Mouse (Mus musculus) brain, adult 2 months (tissue): Measurements from ENCODE around the gene Nudt3.

Source experiments
- DNase-seq: peaks from one replicate; pipeline ENCODE4 v3.0.0; 2011; ENCODE audit warnings: low read depth, low spot score

Gene Nudt3

DNA sequence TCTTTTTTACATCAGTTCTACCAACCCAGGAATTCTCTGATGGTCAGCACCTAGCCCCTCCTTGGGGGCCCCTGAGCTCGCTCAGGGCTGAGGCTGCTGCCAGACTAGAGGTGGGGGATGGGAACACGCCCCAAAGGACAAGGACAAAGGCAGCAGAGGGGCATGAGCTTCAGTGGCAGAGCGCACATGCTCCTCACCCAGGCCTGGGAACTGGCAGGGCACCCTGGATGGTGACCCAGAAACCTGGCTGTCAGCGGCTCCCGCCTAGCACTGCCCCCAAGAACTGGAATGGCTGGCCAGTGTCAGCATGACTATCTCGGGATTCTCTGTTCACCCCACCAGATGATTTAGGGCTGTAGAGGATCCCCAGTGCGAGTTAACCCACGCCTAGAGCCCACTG, 74.1 kb downstream of the Nudt3 start:
- DNase-seq = no peak

DNA sequence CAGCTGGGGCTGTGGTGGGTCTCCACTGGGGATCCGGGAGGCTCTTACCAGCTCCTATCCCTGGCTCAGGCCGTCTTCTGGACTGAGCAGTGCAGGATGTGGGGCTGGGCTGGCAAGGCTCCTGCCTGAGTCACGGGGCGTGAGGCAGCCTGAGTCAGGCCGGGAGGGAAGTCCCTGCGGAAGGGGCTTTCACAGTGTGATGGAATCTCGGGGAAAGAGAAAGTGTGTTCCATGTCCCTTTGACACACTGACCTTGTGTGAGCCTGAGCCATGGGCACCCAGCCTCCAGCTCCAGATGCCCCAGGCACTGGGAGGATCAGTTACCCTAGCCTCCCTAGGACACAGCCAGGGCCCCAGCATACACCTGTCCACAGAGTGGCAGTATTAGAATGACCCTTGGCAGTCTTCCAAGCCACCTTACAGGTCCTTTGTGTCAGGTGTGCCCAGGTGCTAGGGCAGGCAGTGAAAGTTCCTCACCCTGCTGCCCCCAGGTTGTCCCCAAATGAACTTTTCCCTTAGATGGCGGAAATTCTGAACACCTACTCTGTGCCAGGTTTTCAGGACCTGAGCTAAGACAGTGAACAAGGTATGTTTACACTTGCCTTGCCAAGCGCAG, 75.9 kb downstream of the Nudt3 start:
- no peak for DNase-seq

DNA sequence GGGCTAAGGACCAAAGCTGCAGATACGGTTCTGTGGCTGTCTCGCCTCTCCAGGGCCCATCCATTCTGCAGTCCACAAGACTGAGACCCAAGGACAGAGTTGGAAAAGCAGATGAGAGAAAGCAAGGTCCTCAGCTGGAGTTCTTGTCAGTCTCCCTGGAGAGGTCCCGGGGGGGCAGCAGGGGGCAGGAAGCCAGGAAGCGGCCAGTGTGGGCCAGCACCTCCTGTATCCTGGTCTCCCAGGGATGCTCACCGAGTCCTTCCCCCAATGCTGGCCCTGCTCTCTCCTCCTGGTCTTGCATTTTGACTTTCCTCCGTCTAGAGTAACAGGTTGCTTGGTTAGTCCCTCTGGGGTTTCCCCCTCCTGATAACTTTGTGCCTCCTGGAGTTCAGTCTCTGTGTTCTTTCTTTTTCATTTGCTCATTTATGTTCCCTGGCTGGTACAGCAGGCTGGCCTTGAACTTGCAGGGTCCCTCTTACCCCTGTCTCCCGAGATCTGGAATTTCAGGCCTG, 76.7 kb downstream of the Nudt3 start:
- DNase-seq = no peak

DNA sequence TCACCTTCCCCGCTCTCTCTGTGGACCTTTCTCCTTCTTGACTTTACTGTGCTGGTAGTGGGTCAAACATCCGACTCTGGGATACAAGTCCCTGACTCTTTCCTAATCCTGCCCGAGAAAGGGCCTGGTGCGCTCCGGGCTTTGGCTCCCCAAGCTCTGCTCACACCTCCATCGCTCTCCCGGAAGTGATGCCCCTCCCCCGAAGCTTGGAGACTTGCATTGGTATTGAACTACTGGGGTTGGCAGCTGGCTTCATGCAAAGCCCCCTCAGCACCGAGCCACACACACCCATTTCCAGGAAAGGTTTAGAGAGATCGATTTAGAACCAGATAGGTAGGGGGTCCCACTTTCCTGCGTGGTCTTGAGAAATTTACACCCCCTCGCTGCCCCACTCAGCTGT, 77.3 kb downstream of the Nudt3 start:
- DNase-seq = no peak

DNA sequence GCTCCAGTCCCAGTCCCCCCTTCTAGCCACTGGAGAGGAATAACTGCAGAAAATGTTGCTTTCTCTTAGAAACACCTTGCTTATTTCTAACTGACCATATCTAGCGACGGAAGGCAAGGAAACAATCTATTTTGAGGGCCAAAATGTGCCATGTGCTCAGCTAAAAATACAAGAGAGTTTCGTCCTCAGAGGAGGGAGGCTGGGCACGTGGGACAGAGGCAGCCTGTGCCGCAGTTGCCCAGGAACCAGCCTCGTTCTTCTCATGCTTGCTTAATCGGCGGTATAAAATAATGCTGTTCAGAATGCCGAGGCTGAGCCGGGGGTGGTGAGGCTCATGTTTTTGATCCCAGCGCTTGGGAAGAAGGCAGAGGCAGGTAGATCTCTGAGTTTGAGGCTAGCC, 78.7 kb downstream of the Nudt3 start:
- peak; percentile 67 for DNase-seq

DNA sequence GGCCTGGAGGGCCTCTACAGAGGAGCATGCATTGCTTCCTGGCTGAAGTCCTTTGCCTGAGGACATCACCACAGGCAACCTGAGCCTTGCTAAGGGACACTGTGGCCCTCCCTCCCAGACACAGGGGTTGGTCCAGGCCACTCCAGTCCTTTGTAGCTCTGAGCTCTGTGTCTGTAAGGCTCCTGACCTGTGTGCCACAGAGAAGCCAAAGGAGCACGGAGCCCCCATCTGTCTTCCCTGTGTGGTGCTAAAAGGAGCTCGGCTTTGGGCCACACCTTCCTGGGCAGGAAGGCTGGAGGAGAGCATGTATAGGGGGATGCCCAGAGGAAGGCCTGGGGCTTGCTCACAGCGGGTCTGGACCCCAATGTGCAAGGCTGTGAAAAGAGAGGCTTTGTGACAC, 81.3 kb downstream of the Nudt3 start:
- no peak for DNase-seq

DNA sequence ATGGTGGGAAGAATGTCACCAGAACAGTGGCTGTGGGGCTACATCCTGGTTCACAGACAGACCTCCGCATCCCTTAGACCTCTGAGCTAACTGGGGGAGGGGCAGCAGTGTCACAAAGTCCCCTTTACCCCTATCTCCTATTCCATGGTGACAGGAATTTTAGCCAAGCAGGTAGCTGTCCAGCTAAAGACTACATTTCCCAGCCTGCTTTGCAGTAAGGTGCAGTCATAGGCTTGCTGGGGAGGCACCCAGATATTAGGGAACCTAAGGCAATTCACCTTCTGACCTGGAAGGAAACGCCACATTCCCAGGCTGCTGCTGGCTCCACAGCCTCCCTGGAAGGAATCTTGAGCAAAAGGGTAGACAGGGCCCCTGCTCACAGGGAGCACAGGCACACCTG, 82.0 kb downstream of the Nudt3 start:
- DNase-seq = no peak

DNA sequence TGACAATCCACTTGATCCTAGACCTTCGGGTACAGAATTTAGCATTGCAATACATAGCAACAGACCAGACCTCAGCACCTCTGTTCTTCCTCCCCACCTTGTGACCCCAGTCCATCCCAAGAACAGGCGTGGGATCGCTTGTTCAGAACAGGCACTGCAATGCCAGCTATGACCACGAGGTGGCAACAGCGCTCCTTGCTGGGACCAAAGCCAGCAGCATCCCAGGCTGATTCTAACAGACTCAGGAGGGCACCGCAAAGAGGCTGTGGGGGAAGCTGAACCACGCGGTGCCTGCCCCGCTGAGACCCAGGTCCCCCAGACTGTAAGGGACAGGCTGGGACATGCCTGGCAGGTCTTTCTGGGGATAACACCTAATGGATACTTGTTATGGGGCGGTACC, 88.6 kb downstream of the Nudt3 start:
- DNase-seq = peak; percentile 91

DNA sequence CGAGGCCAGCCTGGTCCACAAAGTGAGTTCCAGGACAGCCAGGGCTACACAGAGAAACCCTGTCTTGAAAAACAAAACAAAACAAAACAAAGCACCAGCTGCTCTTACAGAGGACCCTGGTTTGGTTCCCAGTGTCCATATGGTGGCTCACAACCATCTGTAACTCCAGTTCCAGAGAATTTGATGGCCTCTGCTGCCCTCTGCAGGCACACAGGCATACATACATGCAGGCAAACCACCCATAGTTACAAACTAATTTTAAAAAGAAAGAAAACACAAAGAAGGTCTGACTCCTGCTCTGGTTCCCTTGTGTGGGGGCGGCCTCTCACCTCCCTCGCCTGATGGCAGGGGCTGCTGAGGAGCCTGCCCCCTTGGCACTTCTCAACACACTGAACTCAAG, 89.9 kb downstream of the Nudt3 start:
- DNase-seq = no peak

DNA sequence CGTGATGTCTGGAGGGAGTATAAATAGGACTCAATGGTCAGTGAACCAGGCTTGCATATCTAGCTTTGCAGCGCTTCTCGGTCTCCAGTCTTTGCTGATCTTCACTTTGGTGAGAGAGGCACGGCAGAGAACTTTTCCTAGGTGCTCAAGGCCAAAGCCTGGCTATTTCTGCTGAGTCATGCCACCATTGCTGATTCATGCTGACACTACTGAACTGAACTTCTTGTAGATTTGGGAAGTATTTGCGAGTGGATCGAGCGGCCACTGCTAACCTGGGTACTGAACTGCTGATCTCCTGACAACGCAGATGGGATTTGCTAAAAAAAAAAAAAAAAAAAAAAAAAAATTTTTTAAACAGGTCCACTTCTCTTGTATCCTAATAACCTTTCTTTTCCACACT, 91.2 kb downstream of the Nudt3 start:
- DNase-seq = no peak
